Mouse (Mus musculus): ENCODE results near the gene Dpm3.

Dpm3 gene

DNA sequence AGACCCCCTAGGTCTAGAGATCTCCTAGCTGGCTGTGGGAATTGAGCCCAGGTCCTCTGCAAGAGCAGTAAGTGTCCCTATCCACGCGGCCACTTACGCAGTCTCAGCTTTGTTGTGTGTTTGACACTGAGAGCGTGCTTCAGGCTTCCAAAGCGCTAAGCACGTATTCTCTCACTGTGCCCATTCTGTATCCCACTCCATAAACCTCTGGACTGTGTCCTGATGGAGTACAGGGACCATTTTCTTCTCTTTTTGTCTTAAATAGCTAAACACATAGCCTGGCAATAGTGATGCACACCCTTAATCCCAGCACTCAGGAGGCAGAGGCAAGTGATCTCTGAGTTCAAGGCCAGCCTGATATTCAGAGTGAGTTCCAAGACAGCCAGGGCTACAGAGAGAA lies 39.8 kb downstream of the Dpm3 start:
- DNase-seq = no peak

- peak; percentile 57 for DNase-seq
Observed at GRCm38 (mm10) chr3:89299499-89299898, 40.3 kb downstream of the Dpm3 start.

DNA sequence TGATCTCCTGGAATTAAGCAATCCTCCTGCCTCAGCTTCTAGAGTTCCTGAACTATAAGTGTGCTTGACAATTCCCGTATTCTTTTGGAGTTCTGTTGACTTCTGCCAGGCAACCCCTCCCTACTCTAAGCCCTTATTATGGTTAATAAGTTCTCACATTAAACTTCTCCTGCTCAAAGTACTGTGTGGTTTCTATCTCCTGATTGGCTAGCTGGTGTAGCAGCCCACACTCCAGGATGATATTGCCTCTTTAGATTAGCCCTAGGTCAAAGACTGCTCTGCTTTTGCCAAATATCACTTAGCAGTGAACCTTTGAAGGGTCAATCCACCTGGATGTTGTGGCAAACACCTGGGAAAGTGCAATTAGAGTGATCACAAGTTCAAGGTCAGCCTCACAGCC lies 40.9 kb downstream of the Dpm3 start:
- DNase-seq = no peak

- no peak for DNase-seq
Observed at GRCm38 (mm10) chr3:89300514-89300913, 41.4 kb downstream of the Dpm3 start.

GRCm38 (mm10) chr3:89304440-89304839 lies 45.3 kb downstream of the Dpm3 start:
- no peak for DNase-seq

GRCm38 (mm10) chr3:89305105-89305504 lies 45.9 kb downstream of the Dpm3 start:
- DNase-seq = no peak

DNA sequence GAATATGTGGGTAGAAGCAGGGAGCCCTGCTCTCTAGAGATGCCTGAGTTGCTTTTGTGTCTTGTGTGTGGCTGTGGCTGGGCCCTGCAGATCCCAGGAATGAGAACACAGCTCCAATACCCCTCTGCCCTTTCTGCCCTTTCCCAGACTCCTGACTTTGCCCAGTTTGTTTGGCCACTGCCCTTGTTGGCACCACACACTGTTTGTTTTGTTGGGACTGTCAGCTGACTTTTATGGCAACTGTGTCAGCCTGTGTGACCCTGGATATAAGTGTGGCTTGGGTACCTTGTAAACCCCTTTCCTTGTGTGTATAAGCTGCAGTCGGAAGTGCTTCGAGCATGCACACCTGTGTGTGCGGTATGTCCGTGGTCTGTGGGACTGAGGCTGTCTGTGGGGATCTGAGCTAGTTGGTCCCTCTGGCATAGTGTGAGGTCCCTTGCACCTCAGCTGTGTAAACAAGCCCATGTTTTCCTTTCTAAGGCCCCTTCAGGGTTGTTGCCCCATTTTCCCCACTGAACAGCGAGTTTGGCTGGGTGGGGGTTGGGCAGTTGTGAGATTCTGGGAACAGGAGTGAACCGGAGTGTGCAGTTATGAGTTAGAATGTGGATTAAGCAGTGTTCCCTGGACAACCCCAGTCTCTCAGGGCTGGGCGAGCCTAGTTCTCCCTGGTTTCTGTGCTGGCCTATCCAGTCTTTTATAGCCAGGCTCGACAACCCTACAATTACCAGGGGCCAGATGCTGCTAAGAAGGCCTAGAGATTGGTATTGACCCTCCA lies 46.6 kb downstream of the Dpm3 start:
- no peak for DNase-seq

- peak; percentile 61 for DNase-seq
Observed at GRCm38 (mm10) chr3:89308089-89308488, 48.9 kb downstream of the Dpm3 start.

DNA sequence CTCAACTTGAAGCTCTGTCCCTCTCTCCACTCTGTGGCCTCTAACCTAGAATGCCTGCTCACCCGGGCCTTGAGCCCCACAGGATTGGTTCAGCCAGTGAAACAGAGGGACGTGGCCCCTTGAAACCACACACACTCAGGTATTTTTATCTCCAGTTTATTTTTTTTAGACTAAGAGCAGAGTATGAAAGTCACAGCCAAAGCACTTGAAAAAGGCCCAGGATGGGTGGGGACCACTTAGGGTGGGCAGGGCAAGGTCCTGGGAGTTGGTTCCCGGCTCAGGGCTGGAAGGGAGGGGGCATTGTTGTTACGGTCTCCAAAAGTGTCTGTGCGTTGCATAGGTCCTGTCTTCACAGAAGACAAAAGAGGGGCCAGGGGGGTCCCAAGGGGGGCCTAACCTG lies 55.2 kb downstream of the Dpm3 start:
- no peak for DNase-seq

DNA sequence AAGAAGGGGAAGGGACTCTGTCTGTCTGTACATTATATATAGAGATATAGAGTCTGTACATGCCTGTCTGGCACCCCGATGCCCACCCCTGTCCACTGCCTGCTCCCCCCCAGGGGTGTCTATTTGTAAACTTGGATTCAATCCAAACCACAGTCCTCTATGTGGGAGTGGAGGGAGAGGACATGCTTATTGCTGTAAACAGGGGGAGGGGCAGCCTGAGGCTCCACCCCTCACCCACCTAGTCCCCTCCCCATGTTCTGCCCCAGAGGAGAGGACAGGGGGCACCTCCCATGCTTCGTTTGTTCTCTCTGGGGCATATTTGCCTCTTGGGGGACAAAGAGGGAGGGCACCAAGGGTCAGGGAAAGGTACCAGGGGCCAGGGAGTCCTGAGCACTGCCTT lies 55.6 kb downstream of the Dpm3 start:
- DNase-seq = no peak

DNA sequence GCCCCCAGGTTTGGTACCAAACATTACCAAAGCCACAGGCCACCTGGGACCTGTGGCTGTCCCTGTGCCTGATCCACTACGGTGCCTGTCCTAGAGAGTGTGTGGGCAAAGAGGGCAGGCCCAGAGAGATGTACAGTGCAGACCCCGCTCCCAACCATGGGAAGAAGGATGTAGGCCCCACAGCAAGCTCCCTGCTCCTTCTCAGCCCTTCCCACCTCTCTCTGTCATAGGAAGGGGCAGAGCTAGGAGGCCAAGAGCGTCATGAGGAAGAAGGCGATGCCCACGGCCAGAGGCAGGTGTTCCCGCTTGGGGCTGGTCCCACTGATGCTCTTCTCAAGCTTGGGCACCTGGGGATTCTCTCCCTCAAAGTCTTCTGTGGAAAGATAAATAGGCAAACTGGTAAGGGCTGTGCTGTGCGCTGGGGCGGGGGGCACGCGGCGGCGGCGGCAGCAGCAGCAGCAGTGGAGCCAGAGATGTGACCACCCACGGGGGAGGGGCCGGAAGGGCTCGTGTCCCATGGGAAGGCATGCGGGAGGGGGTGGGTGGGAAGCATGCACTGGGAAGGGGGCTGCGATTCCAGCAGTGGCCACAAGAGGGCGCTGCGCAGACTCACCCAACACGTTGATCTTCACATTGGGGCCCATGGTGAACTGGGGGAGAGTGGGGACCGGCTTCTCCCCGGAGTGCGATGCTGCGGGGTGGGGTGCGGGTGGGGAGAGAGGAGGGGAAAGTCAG lies 56.2 kb downstream of the Dpm3 start:
- DNase-seq = peak; percentile 66

- DNase-seq = no peak
Observed at GRCm38 (mm10) chr3:89315930-89316831, 57.0 kb downstream of the Dpm3 start.

Data from thymus, postnatal 25 days (tissue).